Mouse (Mus musculus) limb, embryonic 14.5 days (tissue): Measurements from ENCODE around the gene Gdpgp1. TPM values are rescaled to one million over a fixed set of nuclear protein-coding genes. Genes with fewer than 3 reads are reported as not detected.
A peak's percentile ranks its signal among the peaks of the same experiment; 100 is the strongest.

ENCODE experiments used
- ATAC-seq: fragments of 200-750 bp; cut with Nextera tagmentation; 2 replicates; pipeline ENCODE4 v1.8.0; 2017; ENCODE audit warnings: low read depth, moderate number of reproducible peaks, moderate TSS enrichment; ENCODE audit not compliant: low FRiP score
- DNase-seq: peaks from one replicate; pipeline ENCODE4 v3.0.0-alpha.2; 2015; ENCODE audit warnings: low spot score
- H3K27ac ChIP-seq: fragments of 300-500 bp; sonication (generic); replicated peaks from 2 replicates; pipeline ENCODE4 v1.5.1; 2014; ENCODE audit warnings: low read depth, mild to moderate bottlenecking, low read length, moderate library complexity, mixed read lengths
- H3K27me3 ChIP-seq: fragments of 300-500 bp; sonication (generic); 2 replicates; pipeline ENCODE4 v1.6.1; 2014; ENCODE audit warnings: low read length, mixed read lengths; ENCODE audit not compliant: control insufficient read depth, insufficient read depth
- H3K36me3 ChIP-seq: fragments of 300-500 bp; sonication (generic); 2 replicates; pipeline ENCODE4 v1.6.1; 2014; ENCODE audit warnings: mild to moderate bottlenecking, low read length, moderate library complexity, mixed read lengths; ENCODE audit not compliant: control insufficient read depth, insufficient read depth
- H3K4me1 ChIP-seq: fragments of 300-500 bp; sonication (generic); 2 replicates; pipeline ENCODE4 v1.6.1; 2014; ENCODE audit warnings: antibody characterized with exemption, low read length, mixed read lengths; ENCODE audit not compliant: control insufficient read depth, insufficient read depth
- H3K4me2 ChIP-seq: fragments of 300-500 bp; sonication (generic); replicated peaks from 2 replicates; pipeline ENCODE4 v1.6.1; 2014; ENCODE audit warnings: low read depth, mild to moderate bottlenecking, low read length, moderate library complexity; ENCODE audit not compliant: severe bottlenecking
- H3K4me3 ChIP-seq: fragments of 300-500 bp; sonication (generic); replicated peaks from 2 replicates; pipeline ENCODE4 v1.5.1; 2014; ENCODE audit warnings: low read length
- H3K9ac ChIP-seq: fragments of 300-500 bp; sonication (generic); 2 replicates; pipeline ENCODE4 v1.6.1; 2014; ENCODE audit warnings: mild to moderate bottlenecking, low read depth, low read length, moderate library complexity; ENCODE audit not compliant: severe bottlenecking
- H3K9me3 ChIP-seq: fragments of 300-500 bp; sonication (generic); 2 replicates; pipeline ENCODE4 v1.6.1; 2016; ENCODE audit warnings: low read length; ENCODE audit not compliant: control insufficient read depth
- POLR2A ChIP-seq: fragments of 200-500 bp; IDR thresholded peaks from 2 replicates; pipeline ENCODE4 v1.8.0; 2012; ENCODE audit warnings: inconsistent platforms, mild to moderate bottlenecking, moderate library complexity, borderline replicate concordance; ENCODE audit not compliant: insufficient read depth, insufficient read length; ENCODE audit errors: extremely low read depth
- WGBS: fragments of 180-500 bp; shearing (Covaris S2); extraction: QIAGEN DNeasy Blood & Tissue Kit; methylation state at CpG from one replicate; pipeline ENCODE4 v1.1.7; 2014; 5-methylcytosine and 5-hydroxymethylcytosine counted together
- polyA plus RNA-seq, 2 experiments: library from polyadenylated mRNA; depleted of rRNA in 1 of 2; stranded (reverse) in 1 of 2; unstranded in 1 of 2; fragments of >200 nt; fragmentation: Nextera tagmentation in 1 of 2; extraction: Ambion mirVana in 1 of 2; gene quantifications; 2 replicates each; pipeline versions ENCODE4 v1.2.1 to v1.2.3; 2012 to 2014

The Gdpgp1 gene
- polyA plus RNA-seq, 2 experiments, result 2.0 to 2.1 TPM

DNA sequence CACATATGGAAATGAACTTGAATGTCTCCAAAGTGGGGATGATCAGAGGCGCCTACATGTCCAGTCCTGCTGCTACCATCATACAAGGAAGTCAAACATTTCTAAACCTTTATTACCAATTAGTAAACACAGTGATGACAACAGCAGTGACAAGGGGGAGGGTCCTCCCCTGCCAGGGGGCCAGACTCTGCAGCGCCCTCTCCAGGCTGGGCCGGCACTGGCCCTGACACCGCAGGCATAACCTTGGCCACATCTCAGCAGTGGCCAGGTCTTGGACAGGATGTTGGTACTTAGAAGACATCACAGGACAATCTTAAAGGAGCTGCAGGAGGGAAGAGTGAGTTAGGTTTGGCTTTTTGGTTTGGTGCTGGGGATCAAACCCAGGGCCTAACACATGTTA, 5.6 kb upstream of the Gdpgp1 start:
- ATAC-seq, result no peak
- no peak overlapping the region for H3K27ac ChIP-seq
- no peak for TF ChIP-seq POLR2A

DNA sequence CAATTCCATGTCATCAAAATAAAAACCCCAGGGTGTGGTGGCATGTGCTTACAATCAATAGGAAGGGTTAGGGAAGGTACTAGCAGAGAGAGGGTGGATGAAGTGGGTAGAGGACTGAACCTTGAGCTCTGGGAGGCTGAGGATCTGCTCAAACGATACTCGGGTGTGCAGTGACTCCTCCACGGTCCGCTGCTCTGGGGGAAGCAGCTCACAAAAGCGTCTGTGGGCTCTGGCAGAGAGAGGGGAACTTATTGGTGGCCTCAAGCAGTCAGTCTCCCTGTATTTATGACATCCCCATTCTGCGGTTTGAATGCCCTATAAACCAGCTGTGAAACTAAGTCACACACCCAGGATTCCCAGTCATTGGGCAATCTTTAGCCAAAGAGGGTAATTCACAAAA, 2.5 kb upstream of the Gdpgp1 start:
- Histone ChIP-seq H3K27me3 (no peaks in the 10 kb centered on the region), H3K36me3 (peaks cover 25% of the 10 kb centered on the region), H3K4me1 (peaks cover 11% of the 10 kb centered on the region), H3K4me3 (no peak overlapping the region), H3K4me2 (no peak overlapping the region), H3K9me3 (no peaks in the 10 kb centered on the region), H3K9ac (no peak overlapping the region), H3K27ac (no peak overlapping the region)
- ATAC-seq (no peak), DNase-seq (no peak)
- TF ChIP-seq POLR2A, result no peak
- 51% methylated on average over 6 of the region's 6 CpGs for WGBS

More for the DNA sequence above, 5.6 kb upstream of the Gdpgp1 start:
- H3K27me3 ChIP-seq, result no peaks in the 10 kb centered on the region
- no peak overlapping the region for H3K9ac ChIP-seq
- H3K4me2 ChIP-seq, result no peak overlapping the region
- H3K9me3 ChIP-seq, result no peaks in the 10 kb centered on the region
- DNase-seq, result no peak
- no peak overlapping the region for H3K4me3 ChIP-seq
- 92% methylated on average over 4 of the region's 4 CpGs for WGBS
- H3K4me1 ChIP-seq, result peaks cover 9% of the 10 kb centered on the region; the same call in 1 of the 2 replicates
- peaks cover 53% of the 10 kb centered on the region for H3K36me3 ChIP-seq

- ATAC-seq (peak; percentile 16; the same call in 1 of the 2 replicates), DNase-seq (no peak)
- Histone ChIP-seq H3K36me3 (peaks cover 14% of the 10 kb centered on the region), H3K4me1 (peaks cover 11% of the 10 kb centered on the region), H3K4me3 (peak overlapping the region; percentile 66), H3K9me3 (no peaks in the 10 kb centered on the region), H3K27me3 (no peaks in the 10 kb centered on the region), H3K4me2 (peak overlapping the region; percentile 94), H3K27ac (no peak overlapping the region), H3K9ac (peak overlapping the region; percentile 62)
- WGBS, result 0% methylated on average over 26 of the region's 29 CpGs
- TF ChIP-seq POLR2A, result no peak
These were observed 635 bp upstream of the Gdpgp1 start for GRCm38 (mm10) chr7:80231971-80232488.

GRCm38 (mm10) chr7:80233799-80234198, 1.1 kb downstream of the Gdpgp1 start:
- Histone ChIP-seq H3K4me1 (peaks cover 11% of the 10 kb centered on the region), H3K36me3 (peaks cover 6% of the 10 kb centered on the region), H3K9ac (no peak overlapping the region), H3K4me2 (peak overlapping the region; percentile 94; the same call in 1 of the 2 replicates), H3K9me3 (no peaks in the 10 kb centered on the region), H3K27me3 (no peaks in the 10 kb centered on the region), H3K27ac (no peak overlapping the region), H3K4me3 (no peak overlapping the region; the same call in 1 of the 2 replicates)
- TF ChIP-seq POLR2A, result no peak
- ATAC-seq, result no peak
- no peak for DNase-seq
- 78% methylated on average over 9 of the region's 9 CpGs for WGBS

DNA sequence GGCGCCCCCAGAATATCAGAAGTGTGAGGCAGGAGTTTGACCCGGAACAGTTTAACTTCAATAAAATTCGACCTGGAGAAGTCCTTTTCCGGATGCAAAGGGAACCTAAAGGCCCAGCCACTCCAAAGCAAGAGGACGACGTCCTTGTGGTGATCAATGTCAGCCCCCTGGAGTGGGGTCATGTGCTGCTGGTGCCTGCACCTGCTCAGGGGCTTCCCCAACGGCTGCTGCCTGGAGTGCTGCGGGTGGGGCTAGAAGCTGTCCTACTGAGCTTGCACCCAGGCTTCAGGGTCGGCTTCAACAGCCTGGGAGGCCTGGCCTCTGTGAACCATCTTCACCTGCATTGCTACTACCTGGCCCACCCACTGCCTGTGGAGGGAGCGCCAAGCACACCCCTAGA, 5.9 kb downstream of the Gdpgp1 start:
- H3K4me1 ChIP-seq, result no peaks in the 10 kb centered on the region
- no peak overlapping the region for H3K27ac ChIP-seq
- no peak overlapping the region for H3K9ac ChIP-seq
- H3K36me3 ChIP-seq, result peaks cover 23% of the 10 kb centered on the region
- DNase-seq (no peak), ATAC-seq (no peak)
- no peak overlapping the region for H3K4me3 ChIP-seq
- no peaks in the 10 kb centered on the region for H3K9me3 ChIP-seq
- TF ChIP-seq POLR2A, result no peak
- no peaks in the 10 kb centered on the region for H3K27me3 ChIP-seq
- WGBS, result 86% methylated on average over 10 of the region's 10 CpGs
- no peak overlapping the region for H3K4me2 ChIP-seq
